Mouse (Mus musculus): ENCODE data around the gene Mef2a.
"Not testable (repeated sequence)": the region's sequence is repeated elsewhere in the genome, so short reads cannot be mapped to it uniquely, and the experiment has no call there.

Gene Mef2a

DNA sequence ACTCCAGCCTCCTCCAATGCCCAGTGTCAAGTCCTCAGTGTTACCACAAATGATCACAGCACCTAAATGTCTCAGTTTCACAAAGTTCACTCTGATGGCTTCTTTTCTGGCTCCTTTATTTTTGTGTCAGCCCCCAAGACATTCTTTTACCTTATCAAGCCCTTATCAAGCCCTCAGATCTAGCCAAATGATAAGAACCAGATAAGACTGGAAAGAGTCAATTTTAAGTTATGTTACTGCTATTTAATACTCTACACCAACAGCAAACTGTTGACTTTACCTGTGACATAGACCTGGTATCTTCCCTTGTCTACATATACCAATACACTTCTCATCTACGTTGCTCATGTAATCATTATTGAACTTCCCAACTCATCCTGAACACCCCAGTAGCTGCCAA lies 76.2 kb downstream of the Mef2a start:
- in situ Hi-C loops (cut with MboI; ENCODE audit: low pct_unique_long_range_greater_than_20kb in 1 of 2, low sequenced_read_pairs in 2 of 2, unreplicated experiment in 1 of 2) = no loop called here

DNA sequence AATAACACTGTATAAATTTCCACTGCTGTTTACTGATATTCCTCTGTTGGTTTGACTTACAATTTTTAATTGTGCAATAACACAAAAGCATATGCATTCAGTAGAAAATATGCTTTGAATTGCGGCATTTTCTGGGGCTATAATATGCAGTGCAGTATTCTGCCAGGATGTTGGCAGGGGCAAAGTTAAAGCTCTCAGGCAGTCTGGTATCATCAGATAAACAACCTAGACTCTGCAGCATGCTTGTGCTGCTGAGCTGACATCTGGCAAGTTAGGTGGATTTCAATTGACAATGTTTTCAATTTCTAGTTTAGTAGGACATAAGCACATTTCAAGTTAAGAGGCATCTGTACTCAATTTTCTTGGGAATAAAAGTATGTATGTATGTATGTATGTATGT lies 81.3 kb downstream of the Mef2a start:
- in situ Hi-C loops (cut with MboI; ENCODE audit: low pct_unique_long_range_greater_than_20kb in 1 of 2, low sequenced_read_pairs in 2 of 2, unreplicated experiment in 1 of 2) = no loop called here

GRCm38 (mm10) chr7:67287456-67287855 lies 85.2 kb downstream of the Mef2a start:
- in situ Hi-C loops (cut with MboI; ENCODE audit: low pct_unique_long_range_greater_than_20kb in 1 of 2, low sequenced_read_pairs in 2 of 2, unreplicated experiment in 1 of 2) = no loop called here

DNA sequence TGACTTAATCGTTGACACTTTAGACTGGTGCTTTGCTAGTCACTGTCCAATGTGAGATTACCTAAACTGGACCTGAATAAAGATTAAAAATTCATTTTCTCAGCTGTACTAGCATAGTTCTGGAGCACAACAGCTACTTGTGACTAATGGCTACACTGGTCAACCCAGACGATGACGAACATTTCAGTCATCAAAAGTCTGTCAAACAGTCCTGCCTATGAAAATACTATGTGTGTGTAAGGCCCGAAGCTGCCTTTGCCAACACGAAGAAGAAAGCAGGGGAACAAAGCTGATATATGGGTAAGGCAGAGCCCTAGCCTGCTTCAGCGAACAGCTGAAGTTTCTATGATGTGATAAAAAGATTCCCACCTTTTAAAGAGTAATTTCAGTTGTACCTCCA lies 89.1 kb downstream of the Mef2a start:
- in situ Hi-C loops (cut with MboI; ENCODE audit: low pct_unique_long_range_greater_than_20kb in 1 of 2, low sequenced_read_pairs in 2 of 2, unreplicated experiment in 1 of 2) = no loop called here

DNA sequence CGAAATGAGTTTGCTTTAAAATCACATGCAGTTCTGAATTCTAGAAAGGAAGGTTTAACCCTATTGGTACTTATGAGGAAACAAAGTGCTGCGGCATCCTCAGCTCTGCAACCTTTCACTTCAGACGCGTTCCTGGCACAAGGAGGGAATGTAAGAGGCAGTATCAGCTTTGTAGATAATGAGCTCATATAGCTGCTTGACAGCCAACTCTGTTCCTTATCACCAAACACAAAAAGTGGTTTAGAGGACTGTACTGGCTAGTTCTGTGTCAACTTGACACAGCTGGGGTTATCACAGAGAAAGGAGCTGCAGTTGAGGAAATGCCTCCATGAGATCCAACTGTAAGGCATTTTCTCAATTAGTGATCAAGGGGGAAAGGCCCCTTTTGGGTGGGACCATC lies 102.2 kb downstream of the Mef2a start:
- in situ Hi-C loops (cut with MboI; ENCODE audit: low pct_unique_long_range_greater_than_20kb in 1 of 2, low sequenced_read_pairs in 2 of 2, unreplicated experiment in 1 of 2) = not testable (repeated sequence)

- in situ Hi-C loops (cut with MboI; ENCODE audit: low pct_unique_long_range_greater_than_20kb in 1 of 2, low sequenced_read_pairs in 2 of 2, unreplicated experiment in 1 of 2) = no loop called here
These were observed 112.7 kb downstream of the Mef2a start for GRCm38 (mm10) chr7:67259828-67260563.

DNA sequence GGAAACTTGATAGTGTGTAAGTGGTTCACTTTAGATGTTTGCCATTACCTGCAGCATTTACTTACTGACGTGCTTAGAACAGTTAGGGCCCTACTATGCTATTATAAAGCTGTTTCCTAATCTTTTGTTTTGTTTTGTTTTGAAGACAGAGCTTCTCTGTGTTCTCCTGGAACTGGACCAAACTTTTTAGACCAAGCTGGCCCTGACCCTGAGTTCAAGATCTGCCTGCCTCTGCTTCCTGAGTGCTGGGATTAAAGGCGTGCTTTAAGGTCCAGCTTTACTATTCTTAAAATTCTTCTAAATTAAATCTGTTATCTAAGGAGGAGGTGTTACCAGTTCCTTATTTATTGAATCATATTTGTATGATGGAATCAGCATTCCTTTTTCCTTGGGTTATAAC lies 126.6 kb downstream of the Mef2a start:
- in situ Hi-C loops (cut with MboI; ENCODE audit: low pct_unique_long_range_greater_than_20kb in 1 of 2, low sequenced_read_pairs in 2 of 2, unreplicated experiment in 1 of 2) = loop anchor here in 1 of 2 experiments (10.0 kb wide), 1 partner anchor 389 kb away; no protein-coding TSS in a partner anchor

GRCm38 (mm10) chr7:67245255-67245654 lies 127.4 kb downstream of the Mef2a start:
- in situ Hi-C loops (cut with MboI; ENCODE audit: low pct_unique_long_range_greater_than_20kb in 1 of 2, low sequenced_read_pairs in 2 of 2, unreplicated experiment in 1 of 2) = loop anchor here in 1 of 2 experiments (10.0 kb wide), 1 partner anchor 390 kb away; no protein-coding TSS in a partner anchor

DNA sequence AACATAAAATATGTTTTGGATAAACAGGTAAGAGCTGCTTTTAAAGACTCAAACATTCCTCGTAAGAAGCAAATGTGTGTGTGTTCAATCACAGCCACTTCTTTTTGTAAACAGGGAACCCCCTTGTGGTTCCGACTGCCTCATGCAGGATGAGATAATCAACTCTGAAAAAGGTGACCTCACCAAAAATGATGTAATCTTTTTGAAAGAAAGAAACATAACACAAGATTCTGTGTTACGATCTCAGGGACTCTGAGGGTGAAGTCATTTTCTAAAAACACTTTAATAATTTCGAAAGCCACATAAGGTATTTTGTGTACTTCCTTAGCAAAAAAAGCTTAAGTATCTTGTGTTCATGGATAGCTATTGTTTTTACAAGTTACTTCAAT lies 128.8 kb downstream of the Mef2a start:
- in situ Hi-C loops (cut with MboI; ENCODE audit: low pct_unique_long_range_greater_than_20kb in 1 of 2, low sequenced_read_pairs in 2 of 2, unreplicated experiment in 1 of 2) = loop anchor here in 1 of 2 experiments (10.0 kb wide), 1 partner anchor 391 kb away; no protein-coding TSS in a partner anchor

- in situ Hi-C loops (cut with MboI; ENCODE audit: low pct_unique_long_range_greater_than_20kb in 1 of 2, low sequenced_read_pairs in 2 of 2, unreplicated experiment in 1 of 2) = loop anchor here in 1 of 2 experiments (10.0 kb wide), 1 partner anchor 391 kb away; no protein-coding TSS in a partner anchor
These were observed 129.4 kb downstream of the Mef2a start for GRCm38 (mm10) chr7:67243121-67243893.

- in situ Hi-C loops (cut with MboI; ENCODE audit: low pct_unique_long_range_greater_than_20kb in 1 of 2, low sequenced_read_pairs in 2 of 2, unreplicated experiment in 1 of 2) = loop anchor here in 1 of 2 experiments (10.0 kb wide), 1 partner anchor 393 kb away; no protein-coding TSS in a partner anchor
These were observed 130.7 kb downstream of the Mef2a start for GRCm38 (mm10) chr7:67241969-67242368.

GRCm38 (mm10) chr7:67237752-67238151 lies 134.9 kb downstream of the Mef2a start:
- in situ Hi-C loops (cut with MboI; ENCODE audit: low pct_unique_long_range_greater_than_20kb in 1 of 2, low sequenced_read_pairs in 2 of 2, unreplicated experiment in 1 of 2) = loop anchor here in 1 of 2 experiments (10.0 kb wide), 1 partner anchor 397 kb away; no protein-coding TSS in a partner anchor

DNA sequence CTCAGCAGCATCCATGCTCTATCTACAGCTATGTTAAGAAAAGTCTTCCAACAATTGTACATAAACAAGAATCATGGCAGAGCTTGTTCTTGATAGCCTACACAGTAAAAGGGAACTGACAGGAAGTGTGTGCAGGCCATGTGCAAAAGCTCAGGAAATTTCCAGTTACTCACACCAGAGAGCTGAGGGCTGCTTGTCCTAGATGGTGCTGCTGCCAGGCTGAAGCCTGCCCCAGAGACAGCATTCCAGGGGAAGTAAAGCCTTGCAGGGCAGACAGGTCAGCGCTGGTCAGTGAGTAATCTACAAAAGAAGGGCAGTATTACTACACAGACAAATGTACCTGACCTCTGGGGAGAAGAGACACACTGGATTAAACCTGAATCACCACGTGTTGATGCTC lies 136.3 kb downstream of the Mef2a start:
- in situ Hi-C loops (cut with MboI; ENCODE audit: low pct_unique_long_range_greater_than_20kb in 1 of 2, low sequenced_read_pairs in 2 of 2, unreplicated experiment in 1 of 2) = loop anchor here in 1 of 2 experiments (10.0 kb wide), 1 partner anchor 398 kb away; no protein-coding TSS in a partner anchor

GRCm38 (mm10) chr7:67234797-67235196 lies 137.9 kb downstream of the Mef2a start:
- in situ Hi-C loops (cut with MboI; ENCODE audit: low pct_unique_long_range_greater_than_20kb in 1 of 2, low sequenced_read_pairs in 2 of 2, unreplicated experiment in 1 of 2) = loop anchor here in 1 of 2 experiments (10.0 kb wide), 1 partner anchor 400 kb away; no protein-coding TSS in a partner anchor

GRCm38 (mm10) chr7:67232504-67232903 lies 140.2 kb downstream of the Mef2a start:
- in situ Hi-C loops (cut with MboI; ENCODE audit: low pct_unique_long_range_greater_than_20kb in 1 of 2, low sequenced_read_pairs in 2 of 2, unreplicated experiment in 1 of 2) = loop anchor here in 1 of 2 experiments (10.0 kb wide), 1 partner anchor 402 kb away; no protein-coding TSS in a partner anchor

GRCm38 (mm10) chr7:67230640-67231140 lies 142.0 kb downstream of the Mef2a start:
- in situ Hi-C loops (cut with MboI; ENCODE audit: low pct_unique_long_range_greater_than_20kb in 1 of 2, low sequenced_read_pairs in 2 of 2, unreplicated experiment in 1 of 2) = loop anchor here in 1 of 2 experiments (10.0 kb wide), 1 partner anchor 404 kb away; no protein-coding TSS in a partner anchor

- in situ Hi-C loops (cut with MboI; ENCODE audit: low pct_unique_long_range_greater_than_20kb in 1 of 2, low sequenced_read_pairs in 2 of 2, unreplicated experiment in 1 of 2) = loop anchor here in 1 of 2 experiments (10.0 kb wide), 1 partner anchor 405 kb away; no protein-coding TSS in a partner anchor
These were observed 142.4 kb downstream of the Mef2a start for GRCm38 (mm10) chr7:67230221-67230620.

DNA sequence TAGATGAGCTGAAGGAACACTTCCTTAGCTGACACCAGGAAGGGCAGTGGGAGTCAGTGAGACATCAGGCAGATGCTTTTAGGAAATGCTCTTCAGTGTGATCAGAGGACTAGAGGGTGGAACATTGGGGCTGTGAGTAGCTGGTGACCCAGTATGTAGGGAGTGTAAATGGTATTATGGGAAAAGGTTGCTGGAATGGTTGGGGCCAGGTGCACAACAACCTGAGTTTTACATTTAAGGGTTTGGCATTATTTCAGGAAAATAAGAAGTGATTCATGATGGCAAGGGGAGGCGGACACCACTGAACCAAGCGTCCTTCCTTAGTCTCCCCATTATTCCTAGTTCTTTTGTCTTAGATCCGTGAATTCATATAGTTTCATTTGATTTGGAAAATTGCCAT lies 143.0 kb downstream of the Mef2a start:
- in situ Hi-C loops (cut with MboI; ENCODE audit: low pct_unique_long_range_greater_than_20kb in 1 of 2, low sequenced_read_pairs in 2 of 2, unreplicated experiment in 1 of 2) = loop anchor here in 1 of 2 experiments (10.0 kb wide), 1 partner anchor 405 kb away; no protein-coding TSS in a partner anchor

All from mouse embryonic stem cell (cell line).